In the genomic region with DNA sequence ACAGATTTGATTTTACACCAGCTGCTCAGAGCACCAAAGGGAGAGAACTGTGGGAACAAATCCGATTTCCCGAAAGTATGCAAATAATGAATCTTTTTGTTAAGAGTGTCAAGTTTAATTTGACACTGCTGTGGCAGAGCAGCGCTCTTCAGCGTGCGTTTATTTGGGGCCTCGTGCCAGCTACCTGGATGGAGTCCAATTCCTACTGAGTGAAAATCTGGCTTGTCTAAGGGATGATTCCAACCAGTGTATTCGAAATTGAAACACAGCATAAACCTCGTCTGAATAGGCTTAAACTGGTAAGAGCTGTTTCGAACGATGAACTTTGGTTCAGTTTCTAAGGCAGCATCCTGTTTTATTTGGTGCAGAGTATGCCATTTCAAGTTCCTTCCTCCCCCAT, we compare ENCODE assay signal across 8 mouse cellular contexts.
DNase-seq lines count a peak whose midpoint lies in the region; ATAC-seq and TF ChIP-seq lines count a peak whose summit lies in the region.

No protein-coding gene starts in this region.

- H3K4me3 ChIP-seq in neural tube, embryonic 13.5 days, result no peak overlapping the region
- no peak overlapping the region for H3K4me3 ChIP-seq in liver, postnatal 0 days (ENCODE audit: low read depth, low read length)

- intact Hi-C loops in gastrocnemius, postnatal 36 days (cut with DNase I), result no loop called here

- TF ChIP-seq EP300 in liver, postnatal 0 days (IDR thresholded peaks at IDR 0.05; ENCODE audit: low read depth), result no peak

- H3K27me3 ChIP-seq in neural tube, embryonic 13.5 days, result no peaks in the 10 kb centered on the region
- no peaks in the 10 kb centered on the region for H3K27me3 ChIP-seq in liver, postnatal 0 days (ENCODE audit: insufficient read depth, low read length)

- no peak overlapping the region for H3K4me2 ChIP-seq in neural tube, embryonic 13.5 days
- no peak overlapping the region for H3K4me2 ChIP-seq in liver, postnatal 0 days (ENCODE audit: low read depth, low read length)

- no peak overlapping the region for H3K9ac ChIP-seq in neural tube, embryonic 13.5 days
- no peak overlapping the region for H3K9ac ChIP-seq in liver, postnatal 0 days (replicated peaks)

- no peaks in the 10 kb centered on the region for H3K36me3 ChIP-seq in neural tube, embryonic 13.5 days
- H3K36me3 ChIP-seq in liver, postnatal 0 days (replicated peaks; ENCODE audit: insufficient read depth, low read length), result no peaks in the 10 kb centered on the region

- ATAC-seq in neural tube, embryonic 13.5 days (ENCODE audit: low read depth), result peak; percentile 67; the same call in 1 of the 2 replicates
- ATAC-seq in liver, postnatal 0 days, result no peak
- no peak for ATAC-seq in CD4-positive, CD25-positive, alpha-beta regulatory T cell, adult 4 months

- no peak for TF ChIP-seq CTCF in liver, postnatal 0 days (IDR thresholded peaks at IDR 0.05; ENCODE audit: low read depth)

- H3K27ac ChIP-seq in neural tube, embryonic 13.5 days (replicated peaks), result no peak overlapping the region
- no peak overlapping the region for H3K27ac ChIP-seq in liver, postnatal 0 days (ENCODE audit: low read depth)

- no peaks in the 10 kb centered on the region for H3K4me1 ChIP-seq in neural tube, embryonic 13.5 days (replicated peaks)
- no peaks in the 10 kb centered on the region for H3K4me1 ChIP-seq in liver, postnatal 0 days (ENCODE audit: insufficient read depth)

- WGBS in neural tube, embryonic 13.5 days, result 61% methylated on average over 10 of the region's 10 CpGs
- WGBS in liver, postnatal 0 days (ENCODE audit: insufficient replicate concordance), result 79% methylated on average over 10 of the region's 10 CpGs

- no peaks in the 10 kb centered on the region for H3K9me3 ChIP-seq in neural tube, embryonic 13.5 days
- no peaks in the 10 kb centered on the region for H3K9me3 ChIP-seq in liver, postnatal 0 days (ENCODE audit: low read length)

- DNase-seq in neural tube, embryonic 10.5 days (ENCODE audit: extremely low spot score, low spot score), result no peak
- peak; percentile 1 to 75 for DNase-seq in frontal cortex, adult 2 months (ENCODE audit: extremely low spot score in 1 of 2, low spot score in 1 of 2)
- DNase-seq in left cerebral cortex, adult 8-10 months (ENCODE audit: low spot score in 2 of 2), result peak; percentile 8 to 15
- DNase-seq in telencephalon, adult 2 months (ENCODE audit: low read depth, low spot score), result peak; percentile 34
- no peak for DNase-seq in liver, postnatal 0 days
- no peak for DNase-seq in gastrocnemius, postnatal 36 days

Comparison
In these comparisons a context has a peak if more than half of its experiments do, and no peak if none do; other contexts are left out.
1. DNase-seq: peak in frontal cortex, adult 2 months (2 of 2), left cerebral cortex, adult 8-10 months (2 of 2) and telencephalon, adult 2 months (single experiment); none in neural tube, embryonic 10.5 days (single experiment), liver, postnatal 0 days (single experiment) and gastrocnemius, postnatal 36 days (0 of 2).